Mouse (Mus musculus): ENCODE data around the gene Nudt22. TPM values are rescaled to one million over a fixed set of nuclear protein-coding genes. Genes with fewer than 3 reads are reported as not detected.

Nudt22 gene
- polyA plus RNA-seq, 1 experiment from 2014 or later, result 19.0 TPM

DNA sequence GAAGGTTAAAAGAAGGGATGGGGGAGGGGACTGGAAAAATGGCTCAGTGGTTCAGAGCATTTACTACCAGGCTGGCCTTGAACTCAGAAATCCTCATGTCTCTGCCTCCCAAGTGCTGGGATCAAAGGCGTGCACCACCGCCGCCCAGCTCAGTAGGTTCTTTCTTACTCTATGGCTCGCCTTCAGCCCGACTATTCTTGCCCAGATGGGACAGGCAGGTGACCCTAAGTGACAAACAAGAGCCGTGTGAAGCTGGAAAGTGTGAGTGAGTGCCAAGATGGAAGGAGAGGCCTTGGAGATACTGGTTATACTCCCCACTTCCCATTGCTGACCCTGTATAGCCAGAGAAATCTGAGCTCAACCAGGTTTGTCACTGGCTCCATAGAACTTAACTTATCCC, 52.2 kb downstream of the Nudt22 start:
- Histone ChIP-seq H3K27me3 (ENCODE audit: control insufficient read depth, insufficient read depth, low read length) (no peaks in the 10 kb centered on the region), H3K4me2 (replicated peaks) (no peak overlapping the region), H3K27ac (no peak overlapping the region), H3K4me1 (replicated peaks; ENCODE audit: control insufficient read depth, insufficient read depth, low read length) (peaks cover 31% of the 10 kb centered on the region), H3K4me3 (replicated peaks; ENCODE audit: low read length) (no peak overlapping the region), H3K9me3 (ENCODE audit: control insufficient read depth, low read length) (no peaks in the 10 kb centered on the region), H3K36me3 (replicated peaks; ENCODE audit: control insufficient read depth, insufficient read depth) (peaks cover 21% of the 10 kb centered on the region), H3K9ac (no peak overlapping the region)
- DNase-seq (ENCODE audit: low spot score), result no peak
- 93% methylated on average over 6 of the region's 6 CpGs for WGBS
- no peak for ATAC-seq (ENCODE audit: low FRiP score)

Other genes with a start within 250 kb of the Nudt22 start
- 10.6 and 11.1 TPM in 2 replicates for gene Rps6ka4, start 155.5 kb downstream of the Nudt22 start, polyA plus RNA-seq (2014; fragmentation: Nextera tagmentation; extraction: Ambion mirVana)
- 0.48 and 0.90 TPM in 2 replicates for gene Ccdc88b, start 137.9 kb downstream of the Nudt22 start, polyA plus RNA-seq (2014; fragmentation: Nextera tagmentation; extraction: Ambion mirVana)
- 107 and 118 TPM in 2 replicates for gene Trmt112, start 86.4 kb downstream of the Nudt22 start, polyA plus RNA-seq (2014; fragmentation: Nextera tagmentation; extraction: Ambion mirVana)
- gene Prdx5, start 86.0 kb downstream of the Nudt22 start, polyA plus RNA-seq (2014; fragmentation: Nextera tagmentation; extraction: Ambion mirVana), result 291 and 300 TPM in 2 replicates
- gene Esrra, start 74.3 kb downstream of the Nudt22 start, polyA plus RNA-seq (2014; fragmentation: Nextera tagmentation; extraction: Ambion mirVana), result 6.2 and 7.3 TPM in 2 replicates
- 1.7 and 2.3 TPM in 2 replicates for gene Catsperz, start 70.7 kb downstream of the Nudt22 start, polyA plus RNA-seq (2014; fragmentation: Nextera tagmentation; extraction: Ambion mirVana)
- 8.5 and 10.9 TPM in 2 replicates for gene Kcnk4, start 61.6 kb downstream of the Nudt22 start, polyA plus RNA-seq (2014; fragmentation: Nextera tagmentation; extraction: Ambion mirVana)
- gene Bad, start 54.3 kb downstream of the Nudt22 start, polyA plus RNA-seq (2014; fragmentation: Nextera tagmentation; extraction: Ambion mirVana), result 81.8 and 84.5 TPM in 2 replicates
- 60.2 and 68.8 TPM in 2 replicates for gene Gpr137, start 53.6 kb downstream of the Nudt22 start, polyA plus RNA-seq (2014; fragmentation: Nextera tagmentation; extraction: Ambion mirVana)
- 211 and 215 TPM in 2 replicates for gene Ppp1r14b, start 21.1 kb downstream of the Nudt22 start, polyA plus RNA-seq (2014; fragmentation: Nextera tagmentation; extraction: Ambion mirVana)
- 10.6 and 11.4 TPM in 2 replicates for gene Plcb3, start 19.6 kb downstream of the Nudt22 start, polyA plus RNA-seq (2014; fragmentation: Nextera tagmentation; extraction: Ambion mirVana)
- gene Fkbp2, start 15.6 kb downstream of the Nudt22 start, polyA plus RNA-seq (2014; fragmentation: Nextera tagmentation; extraction: Ambion mirVana), result 99.2 and 101 TPM in 2 replicates
- gene Vegfb, start 8.5 kb downstream of the Nudt22 start, polyA plus RNA-seq (2014; fragmentation: Nextera tagmentation; extraction: Ambion mirVana), result 54.8 and 57.6 TPM in 2 replicates
- 22.8 and 23.7 TPM in 2 replicates for gene Dnajc4, start 3.5 kb downstream of the Nudt22 start, polyA plus RNA-seq (2014; fragmentation: Nextera tagmentation; extraction: Ambion mirVana)
- 17.8 and 19.8 TPM in 2 replicates for gene Trpt1, start within 50 bp of the Nudt22 start, polyA plus RNA-seq (2014; fragmentation: Nextera tagmentation; extraction: Ambion mirVana)
- 3.1 and 3.8 TPM in 2 replicates for gene Fermt3, start 23.4 kb upstream of the Nudt22 start, polyA plus RNA-seq (2014; fragmentation: Nextera tagmentation; extraction: Ambion mirVana)
- gene Stip1, start 43.9 kb upstream of the Nudt22 start, polyA plus RNA-seq (2014; fragmentation: Nextera tagmentation; extraction: Ambion mirVana), result 204 and 230 TPM in 2 replicates
- gene Macrod1, start 60.7 kb upstream of the Nudt22 start, polyA plus RNA-seq (2014; fragmentation: Nextera tagmentation; extraction: Ambion mirVana), result 5.2 and 6.9 TPM in 2 replicates
- gene Flrt1, start 109.6 kb upstream of the Nudt22 start, polyA plus RNA-seq (2014; fragmentation: Nextera tagmentation; extraction: Ambion mirVana), result 8.7 and 9.5 TPM in 2 replicates
- 231 and 234 TPM in 2 replicates for gene Otub1, start 210.2 kb upstream of the Nudt22 start, polyA plus RNA-seq (2014; fragmentation: Nextera tagmentation; extraction: Ambion mirVana)
- 1,225 and 1,275 TPM in 2 replicates for gene Cox8a, start 221.5 kb upstream of the Nudt22 start, polyA plus RNA-seq (2014; fragmentation: Nextera tagmentation; extraction: Ambion mirVana)
- gene Naa40, start 245.1 kb upstream of the Nudt22 start, polyA plus RNA-seq (2014; fragmentation: Nextera tagmentation; extraction: Ambion mirVana), result 67.6 and 69.1 TPM in 2 replicates

Data from hindbrain, embryonic 14.5 days (tissue).